Mouse (Mus musculus) spleen, adult 12 weeks (tissue): ENCODE results near the gene Gm379.

ENCODE experiments used
- DNase-seq: peaks from one replicate; pipeline ENCODE4 v3.0.0; 2022; ENCODE audit warnings: low spot score

Gene Gm379

DNA sequence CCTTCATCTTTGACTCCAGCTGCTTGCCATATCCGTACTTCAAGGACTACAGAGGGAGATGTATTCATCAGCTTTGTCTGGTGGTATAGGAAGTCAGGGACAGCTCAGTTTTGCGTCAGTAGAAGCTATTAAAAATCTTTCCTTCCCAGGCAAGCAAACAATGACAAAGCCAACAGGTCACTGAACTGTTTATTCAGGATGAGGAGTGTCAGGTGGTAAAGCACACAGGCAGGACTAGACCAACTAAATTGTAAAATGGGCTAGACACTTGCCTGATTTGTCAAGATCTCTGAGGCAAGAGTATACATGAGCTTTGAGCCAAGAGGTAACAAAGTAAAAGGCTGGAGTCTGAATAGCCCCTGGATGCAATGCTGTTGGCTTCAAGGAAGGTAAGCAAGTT, at the start of gene Gm379:
Gm379 (minus strand) TSS at position 7 of the 400 bp plus-strand sequence.
- DNase-seq: no peak

DNA sequence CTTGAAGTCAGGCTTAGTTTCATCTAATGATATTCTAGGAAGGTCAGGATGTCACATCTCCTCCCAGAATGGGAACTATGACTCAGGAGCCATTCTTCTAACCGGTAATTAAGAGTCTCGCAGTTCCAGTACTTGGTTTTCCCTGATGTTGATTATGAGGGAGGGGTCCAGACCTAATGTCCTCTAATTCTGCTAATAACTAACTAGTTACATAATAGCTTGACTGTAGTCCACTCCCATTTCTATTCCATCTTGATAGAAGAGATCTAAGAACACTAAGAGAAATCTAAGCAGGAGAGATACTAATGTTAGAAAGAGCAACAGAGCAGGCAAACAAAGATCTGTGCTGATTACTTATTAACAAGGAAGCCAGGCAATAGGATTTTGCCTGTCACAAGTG, 39.6 kb upstream of the Gm379 start:
- DNase-seq: no peak

DNA sequence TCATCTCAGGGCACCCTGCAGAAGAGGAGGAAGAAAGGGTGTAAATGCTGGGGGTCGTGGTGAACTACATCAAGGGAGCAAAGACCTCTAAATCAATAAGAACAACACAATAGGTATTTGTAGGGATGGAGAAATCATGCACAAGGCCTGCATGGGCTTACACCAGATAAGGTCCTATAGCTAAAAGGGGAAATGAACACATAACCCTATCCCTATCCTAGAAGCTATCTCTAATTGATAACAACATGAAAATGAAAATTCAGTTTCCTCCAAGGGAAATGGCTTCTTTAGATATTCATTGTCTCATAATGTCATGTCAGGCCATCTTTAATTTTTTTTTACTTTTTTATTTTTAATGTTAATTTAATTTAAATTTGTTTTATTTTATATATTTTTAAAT, 4.2 kb upstream of the Gm379 start:
- DNase-seq: no peak

DNA sequence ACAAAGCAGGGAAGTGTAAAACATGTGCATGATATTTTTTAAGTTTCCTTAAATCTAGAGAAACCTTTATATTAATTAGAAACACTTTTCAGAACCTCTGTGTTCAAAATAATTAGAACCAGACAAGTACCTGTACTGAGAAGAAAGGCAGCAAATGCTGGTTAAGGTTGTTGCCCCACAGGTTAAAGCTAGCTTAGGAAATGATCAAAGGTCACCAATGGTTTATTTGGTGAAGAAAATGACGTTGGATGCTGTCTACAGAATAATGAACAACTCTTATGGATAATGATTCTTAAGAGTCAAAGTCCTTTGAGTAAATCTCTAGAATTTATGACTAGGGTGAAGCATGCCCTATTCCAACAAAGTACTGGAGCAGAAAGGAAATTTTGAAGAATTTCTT, 42.7 kb downstream of the Gm379 start:
- no peak for DNase-seq

DNA sequence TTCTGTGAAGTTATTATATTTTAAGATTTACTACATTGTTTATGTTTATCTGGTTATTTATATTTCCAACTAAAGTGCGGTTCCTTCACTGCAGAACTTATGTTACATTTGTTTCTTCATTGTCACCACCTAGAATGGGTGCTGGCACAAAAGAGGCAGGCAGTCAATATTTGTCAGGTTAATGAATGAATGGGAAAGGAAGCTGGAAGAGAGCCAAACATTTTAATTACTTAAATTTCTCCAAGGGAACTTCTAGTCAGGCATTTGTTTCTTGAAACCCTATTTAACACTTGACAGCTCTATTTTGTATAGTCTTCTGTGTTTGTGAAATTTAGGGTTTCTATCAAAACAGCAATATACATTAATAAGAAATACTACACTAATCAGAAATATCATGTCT, 43.8 kb downstream of the Gm379 start:
- no peak for DNase-seq
